Mouse (Mus musculus) limb, embryonic 15.5 days (tissue): Measurements from ENCODE around the gene Arf4. TPM values are rescaled to one million over a fixed set of nuclear protein-coding genes. Genes with fewer than 3 reads are reported as not detected.
"Not testable (repeated sequence)": the region's sequence is repeated elsewhere in the genome, so short reads cannot be mapped to it uniquely, and the experiment has no call there.

ENCODE experiments used
- ATAC-seq: fragments of 200-750 bp; cut with Nextera tagmentation; 2 replicates; pipeline ENCODE4 v1.8.0; 2017; ENCODE audit warnings: low read depth, moderate TSS enrichment; ENCODE audit not compliant: insufficient number of reproducible peaks, low FRiP score, low TSS enrichment
- H3K27ac ChIP-seq: fragments of 300-500 bp; sonication (generic); 2 replicates; pipeline ENCODE4 v1.5.1; 2015; ENCODE audit warnings: moderate library complexity, mild to moderate bottlenecking, inconsistent platforms
- H3K27me3 ChIP-seq: fragments of 300-500 bp; sonication (generic); 2 replicates; pipeline ENCODE4 v1.6.1; 2015; ENCODE audit warnings: inconsistent platforms
- H3K36me3 ChIP-seq: fragments of 300-500 bp; sonication (generic); 2 replicates; pipeline ENCODE4 v1.6.1; 2015; ENCODE audit warnings: inconsistent platforms
- H3K4me1 ChIP-seq: fragments of 300-500 bp; sonication (generic); 2 replicates; pipeline ENCODE4 v1.6.1; 2015; ENCODE audit warnings: inconsistent platforms
- H3K4me2 ChIP-seq: fragments of 300-500 bp; sonication (generic); 2 replicates; pipeline ENCODE4 v1.6.1; 2015; ENCODE audit warnings: mild to moderate bottlenecking, inconsistent platforms
- H3K4me3 ChIP-seq: fragments of 300-500 bp; sonication (generic); 2 replicates; pipeline ENCODE4 v1.5.1; 2015; ENCODE audit warnings: mild to moderate bottlenecking, inconsistent platforms
- H3K9ac ChIP-seq: fragments of 300-500 bp; sonication (generic); 2 replicates; pipeline ENCODE4 v1.6.1; 2015; ENCODE audit warnings: inconsistent platforms
- H3K9me3 ChIP-seq: fragments of 300-500 bp; sonication (generic); 2 replicates; pipeline ENCODE4 v1.6.1; 2016; ENCODE audit warnings: inconsistent platforms
- WGBS: fragments of 180-500 bp; shearing (Covaris S2); methylation state at CpG from one replicate; pipeline ENCODE4 v1.1.7; 2015; 5-methylcytosine and 5-hydroxymethylcytosine counted together
- microRNA-seq: library from miRNA; unstranded; fragments of <30 nt; microRNA quantifications from one replicate; pipeline ENCODE4, GENCODE M21; 2016
- polyA plus RNA-seq: library from polyadenylated mRNA; unstranded; fragments of >200 nt; fragmentation: Nextera tagmentation; extraction: Ambion mirVana; gene quantifications from 2 replicates; pipeline ENCODE4 v1.2.1, GENCODE M21; 2015

The Arf4 gene
- polyA plus RNA-seq, 1 experiment from 2014 or later = 712 TPM

GRCm38 (mm10) chr14:26697912-26698311, 60.0 kb downstream of the Arf4 start:
- H3K9ac ChIP-seq = no peak overlapping the region
- H3K4me3 ChIP-seq = no peak overlapping the region
- H3K9me3 ChIP-seq = no peaks in the 10 kb centered on the region
- H3K27ac ChIP-seq = no peak overlapping the region
- H3K4me1 ChIP-seq = no peaks in the 10 kb centered on the region
- H3K4me2 ChIP-seq = no peak overlapping the region
- no peaks in the 10 kb centered on the region for H3K36me3 ChIP-seq
- no peaks in the 10 kb centered on the region for H3K27me3 ChIP-seq
- ATAC-seq = no peak

GRCm38 (mm10) chr14:26705246-26705645, 67.4 kb downstream of the Arf4 start:
- H3K27me3 ChIP-seq, H3K4me1 ChIP-seq, H3K9me3 ChIP-seq, H3K27ac ChIP-seq, ATAC-seq, H3K4me3 ChIP-seq, H3K4me2 ChIP-seq, H3K9ac ChIP-seq, H3K36me3 ChIP-seq: not testable (repeated sequence)
- WGBS = 86% methylated on average over 5 of the region's 5 CpGs

Small RNA genes lying within 50 kb of the gene (microRNA-seq; reads per million reads assigned to microRNA genes)
- gene Mir7672 = not detected

Other genes starting within 250 kb of the Arf4 start
- gene Slmap, start 103.1 kb upstream of the Arf4 start, polyA plus RNA-seq = 18.8 and 20.2 TPM in 2 replicates
- gene Dennd6a, start 64.2 kb upstream of the Arf4 start, polyA plus RNA-seq = 20.3 and 24.3 TPM in 2 replicates
- 10.0 and 10.7 TPM in 2 replicates for gene Pde12, start 31.8 kb downstream of the Arf4 start, polyA plus RNA-seq
- 0.04 and 0.07 TPM in 2 replicates for gene Dnah12, start 55.2 kb downstream of the Arf4 start, polyA plus RNA-seq